Mouse (Mus musculus): ENCODE measurements around the gene Ttc21b.

GRCm38 (mm10) chr2:66142711-66143110, 113.7 kb downstream of the Ttc21b start:
- TF ChIP-seq CTCF (IDR thresholded peaks at IDR 0.05; ENCODE audit: low read depth), result no peak
- no peak for TF ChIP-seq EP300 (optimal IDR thresholded peaks at IDR 0.05)
